In genomic region chr10:26375790-26376545, GRCm38 (mm10) we compare ENCODE assay signal across 8 mouse cellular contexts. TPM values are rescaled to one million over a fixed set of nuclear protein-coding genes. Genes with fewer than 3 reads are reported as not detected.
DNase-seq lines count a peak whose midpoint lies in the region; ATAC-seq and TF ChIP-seq lines count a peak whose summit lies in the region.

Gene L3mbtl3 (minus strand): TSS chr10:26375971.

- no peak for TF ChIP-seq CTCF in forebrain, postnatal 0 days (IDR thresholded peaks at IDR 0.05; ENCODE audit: low read depth)
- TF ChIP-seq CTCF in layer of hippocampus, adult 2 months (conservative IDR thresholded peaks at IDR 0.05): no peak
- TF ChIP-seq CTCF in lung, embryonic 14.5 days (IDR thresholded peaks at IDR 0.05; ENCODE audit: low read depth): no peak

- no peaks in the 10 kb centered on the region for H3K9me3 ChIP-seq in forebrain, postnatal 0 days (ENCODE audit: low read length)
- H3K9me3 ChIP-seq in lung, embryonic 14.5 days (ENCODE audit: low read depth, low read length): no peaks in the 10 kb centered on the region

- WGBS in forebrain, postnatal 0 days: 3% methylated on average over 42 of the region's 42 CpGs
- WGBS in lung, embryonic 14.5 days: 2% methylated on average over 42 of the region's 42 CpGs

- peak; percentile 88 for DNase-seq in ES-CJ7 (ENCODE audit: low read depth, low spot score)
- peak; percentile 63 for DNase-seq in cerebellum, adult 11 months
- DNase-seq in forebrain, postnatal 0 days: peak; percentile 93
- peak; percentile 89 for DNase-seq in heart, postnatal 4 days
- DNase-seq in layer of hippocampus, adult 2 months (ENCODE audit: low spot score in 2 of 2): peak; percentile 82 to 84
- DNase-seq in lung, embryonic 14.5 days: peak; percentile 96
- DNase-seq in thymus, adult 18-20 months: peak; percentile 86 to 89

- H3K27ac ChIP-seq in forebrain, postnatal 0 days (ENCODE audit: low read depth, low read length): peak within 1 kb of the TSS; percentile 85
- H3K27ac ChIP-seq in layer of hippocampus, adult 2 months: peak within 1 kb of the TSS; percentile 79
- peak within 1 kb of the TSS; percentile 97 for H3K27ac ChIP-seq in lung, embryonic 14.5 days (ENCODE audit: low read depth)

- H3K9ac ChIP-seq in forebrain, postnatal 0 days: peak within 1 kb of the TSS; percentile 77
- peak within 1 kb of the TSS; percentile 93 for H3K9ac ChIP-seq in lung, embryonic 14.5 days

- 0 out of 2 replicates have a peak, but pooled peaks cover 8% of the 10 kb centered on the region for H3K4me1 ChIP-seq in forebrain, postnatal 0 days (ENCODE audit: insufficient read depth)
- no peaks in the 10 kb centered on the region for H3K4me1 ChIP-seq in lung, embryonic 14.5 days (ENCODE audit: insufficient read depth)

- H3K27me3 ChIP-seq in forebrain, postnatal 0 days (ENCODE audit: insufficient read depth, low read length): no peaks in the 10 kb centered on the region
- H3K27me3 ChIP-seq in lung, embryonic 14.5 days (ENCODE audit: insufficient read depth, low read length): no peaks in the 10 kb centered on the region

- H3K4me2 ChIP-seq in forebrain, postnatal 0 days (ENCODE audit: low read depth): peak within 1 kb of the TSS; percentile 98
- peak within 1 kb of the TSS; percentile 85 for H3K4me2 ChIP-seq in lung, embryonic 14.5 days

- H3K36me3 ChIP-seq in forebrain, postnatal 0 days (ENCODE audit: insufficient read depth): no peaks in the 10 kb centered on the region
- no peaks in the 10 kb centered on the region for H3K36me3 ChIP-seq in lung, embryonic 14.5 days (ENCODE audit: insufficient read depth)

- ATAC-seq in forebrain, postnatal 0 days: peak; percentile 88
- peak; percentile 86 for ATAC-seq in lung, embryonic 14.5 days (ENCODE audit: insufficient read depth)
- peak; percentile 55 for ATAC-seq in neutrophil, adult 5-6 weeks (ENCODE audit: extremely low read depth, insufficient number of reproducible peaks, low FRiP score, poor library complexity, severe bottlenecking)

- H3K4me3 ChIP-seq in forebrain, postnatal 0 days (ENCODE audit: low read depth, low read length): peak within 1 kb of the TSS; percentile 85
- peak within 1 kb of the TSS; percentile 78 for H3K4me3 ChIP-seq in layer of hippocampus, adult 2 months
- peak within 1 kb of the TSS; percentile 75 for H3K4me3 ChIP-seq in lung, embryonic 14.5 days (ENCODE audit: low read depth, low read length)

RNA-seq across cellular contexts. Expression of gene L3mbtl3, which starts in this region (rescaled TPM):
- total RNA-seq in forebrain, postnatal 0 days (2014; rRNA removed): 54.2 and 56.5 TPM in 2 replicates
- 15.0 and 19.2 TPM in 2 replicates for polyA plus RNA-seq in forebrain, postnatal 0 days (2015; fragmentation: Nextera tagmentation; extraction: Ambion mirVana)
- total RNA-seq in heart, postnatal 4 days (2021): 10 to 100 TPM; 11.4 to 11.8 TPM
- 10 to 100 TPM; 18.3 to 19.0 TPM for total RNA-seq in layer of hippocampus, adult 2 months (2021)
- polyA plus RNA-seq in lung, embryonic 14.5 days (2014; fragmentation: Nextera tagmentation; extraction: Ambion mirVana): 18.2 and 19.7 TPM in 2 replicates
- total RNA-seq in neutrophil, adult 5-6 weeks (2017): 46.1 and 46.4 TPM in 2 replicates

Comparison
In these comparisons a context has a peak if more than half of its experiments do, and no peak if none do; other contexts are left out.
1. Peak in every context shown above with its lines: DNase-seq, ATAC-seq, H3K4me3 ChIP-seq and H3K27ac ChIP-seq.